Mouse (Mus musculus) left cerebral cortex, adult 9 months (tissue): Measurements from ENCODE around the gene Cdhr5.
"Not testable (repeated sequence)": the region's sequence is repeated elsewhere in the genome, so short reads cannot be mapped to it uniquely, and the experiment has no call there.

Source experiments
- DNase-seq, 2 experiments: peaks; one replicate each; pipeline ENCODE4 v3.0.0; 2022; ENCODE audit warnings: low spot score in 2 of 2

The Cdhr5 gene

GRCm38 (mm10) chr7:141277701-141278678, 1.4 kb upstream of the Cdhr5 start:
- no peak for DNase-seq

- DNase-seq: no peak
These were observed 1.2 kb downstream of the Cdhr5 start for GRCm38 (mm10) chr7:141275356-141275755.

- DNase-seq: no peak
These were observed 6.0 kb downstream of the Cdhr5 start for GRCm38 (mm10) chr7:141270631-141271030.

- no peak for DNase-seq
These were observed 7.4 kb downstream of the Cdhr5 start for GRCm38 (mm10) chr7:141269273-141269545.

GRCm38 (mm10) chr7:141268466-141269272, 7.9 kb downstream of the Cdhr5 start:
- no peak for DNase-seq

GRCm38 (mm10) chr7:141265739-141266561, 10.6 kb downstream of the Cdhr5 start, which contains the start of gene Irf7:
TSS of gene Irf7 (minus strand) at chr7:141266481.
- no peak for DNase-seq

- no peak for DNase-seq
These were observed 11.2 kb downstream of the Cdhr5 start for GRCm38 (mm10) chr7:141265411-141265738.

- DNase-seq: no peak
These were observed 11.7 kb downstream of the Cdhr5 start for GRCm38 (mm10) chr7:141264761-141265410.

GRCm38 (mm10) chr7:141264041-141264700, 12.4 kb downstream of the Cdhr5 start:
- no peak for DNase-seq

GRCm38 (mm10) chr7:141263640-141264039, 12.9 kb downstream of the Cdhr5 start:
- no peak for DNase-seq

GRCm38 (mm10) chr7:141261480-141261879, 15.1 kb downstream of the Cdhr5 start:
- no peak for DNase-seq

GRCm38 (mm10) chr7:141256159-141256558, 20.4 kb downstream of the Cdhr5 start:
- DNase-seq: no peak

GRCm38 (mm10) chr7:141250486-141250885, 26.1 kb downstream of the Cdhr5 start:
- not testable (repeated sequence) for DNase-seq

GRCm38 (mm10) chr7:141231551-141231950, 45.0 kb downstream of the Cdhr5 start:
- no peak for DNase-seq

GRCm38 (mm10) chr7:141231111-141231510, 45.5 kb downstream of the Cdhr5 start:
- no peak for DNase-seq

GRCm38 (mm10) chr7:141230570-141230969, 46.0 kb downstream of the Cdhr5 start:
- DNase-seq: no peak

- no peak for DNase-seq
These were observed 46.9 kb downstream of the Cdhr5 start for GRCm38 (mm10) chr7:141229702-141230101.

- DNase-seq: peak; percentile 66 to 92
These were observed 48.1 kb downstream of the Cdhr5 start, which contains the start of gene Phrf1 for GRCm38 (mm10) chr7:141228279-141229067. TSS of gene Phrf1 (plus strand) at chr7:141228784.

GRCm38 (mm10) chr7:141227796-141228195, 48.8 kb downstream of the Cdhr5 start:
- no peak for DNase-seq

- no peak for DNase-seq
These were observed 50.1 kb downstream of the Cdhr5 start for GRCm38 (mm10) chr7:141226535-141226934.
